Mouse (Mus musculus) adrenal gland (tissue): ENCODE data around the gene Bok.

ENCODE experiments used
- intact Hi-C: fragments of 180-260 bp; cut with DNase I; formaldehyde crosslinking; loops from one replicate; pipeline ENCODE4 v1.15.1; 2025

The Bok gene

GRCm38 (mm10) chr1:93737711-93738110, 52.3 kb downstream of the Bok start:
- intact Hi-C loops, result no loop called here

- intact Hi-C loops, result no loop called here
These were observed 55.2 kb downstream of the Bok start for GRCm38 (mm10) chr1:93740671-93741070.

DNA sequence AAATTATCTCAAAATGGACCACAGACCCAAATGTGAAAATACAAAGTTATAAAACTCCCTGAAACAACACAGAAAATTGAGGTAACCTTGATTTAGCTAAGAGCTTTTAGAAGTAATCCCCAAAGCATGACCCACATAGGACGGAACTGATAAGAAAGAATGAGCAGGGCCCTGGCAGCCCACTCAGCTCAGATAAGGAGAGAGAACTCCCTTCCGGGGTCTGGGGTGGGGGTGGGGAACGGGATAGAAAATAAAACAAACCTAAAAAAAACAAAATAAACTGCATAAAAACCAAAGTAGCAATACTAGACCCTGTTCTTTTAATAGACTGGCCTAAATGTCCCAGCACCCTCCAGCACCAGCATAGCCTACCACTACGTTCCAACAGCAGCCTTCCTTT, 56.5 kb downstream of the Bok start:
- intact Hi-C loops, result no loop called here

DNA sequence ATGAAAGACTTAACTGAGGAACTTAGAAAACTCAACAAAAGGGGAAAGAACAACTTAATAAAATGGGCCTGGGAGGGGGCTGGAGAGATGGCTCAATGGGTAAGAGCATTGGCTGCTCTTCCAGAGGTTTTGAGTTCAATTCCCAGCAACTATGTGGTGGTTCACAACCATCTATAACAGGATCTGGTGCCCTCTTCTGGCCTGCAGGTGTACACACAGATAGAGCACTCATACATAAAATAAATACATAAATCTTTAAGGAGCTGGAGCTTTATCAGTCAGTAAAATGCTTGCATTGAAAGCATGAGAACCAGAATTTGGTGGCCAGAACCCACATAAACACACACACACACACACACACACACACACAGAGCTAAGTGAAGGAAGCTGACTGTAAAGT, 57.5 kb downstream of the Bok start:
- intact Hi-C loops, result no loop called here
